Mouse (Mus musculus): Measurements from ENCODE around the gene Tssc4.

- TF ChIP-seq CTCF (IDR thresholded peaks at IDR 0.05; ENCODE audit: control insufficient read depth, insufficient read depth, insufficient read length) (no peak), MAX (IDR thresholded peaks at IDR 0.05) (no peak)
Measured at GRCm38 (mm10) chr7:143055499-143056186, 13.4 kb upstream of the Tssc4 start.

Measured in C2C12 (cell line).